Mouse (Mus musculus): ENCODE results near the gene Hinfp. TPM values are rescaled to one million over a fixed set of nuclear protein-coding genes. Genes with fewer than 3 reads are reported as not detected.
A peak's percentile ranks its signal among the peaks of the same experiment; 100 is the strongest.
"Not testable (repeated sequence)": the region's sequence is repeated elsewhere in the genome, so short reads cannot be mapped to it uniquely, and the experiment has no call there.

Hinfp gene
- polyA plus RNA-seq, 1 experiment: 21.6 TPM

DNA sequence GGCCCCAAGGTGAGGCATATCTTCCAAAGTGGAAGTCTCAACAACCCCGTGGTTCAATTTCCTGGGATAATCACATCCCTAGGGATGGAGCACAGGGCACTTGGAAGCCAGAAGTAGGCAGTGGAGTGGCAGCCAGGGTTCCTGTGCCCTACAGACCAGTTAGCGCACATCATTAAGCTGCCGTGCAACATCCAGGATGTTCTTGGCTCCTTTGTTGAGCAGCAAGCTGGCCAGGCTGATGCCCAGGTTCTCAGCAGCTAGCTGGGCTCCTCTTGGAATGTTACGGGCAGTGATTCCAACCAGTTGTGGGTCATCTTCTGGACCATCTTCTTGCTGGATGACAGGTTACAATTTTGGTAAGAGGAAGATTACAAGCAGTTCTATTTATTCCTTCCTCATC lies 31.0 kb upstream of the Hinfp start:
- H3K4me1 ChIP-seq (ENCODE audit: control insufficient read depth, insufficient read depth, low read length): not testable (repeated sequence)
- WGBS: 48% methylated on average over 4 of the region's 4 CpGs
- H3K4me3 ChIP-seq (replicated peaks; ENCODE audit: control insufficient read depth, low read depth, low read length): peak overlapping the region; percentile 72
- TF ChIP-seq POLR2A (IDR thresholded peaks at IDR 0.05; ENCODE audit: borderline replicate concordance, control insufficient read depth, low read depth, low read length): peak; percentile 39; the same call in 1 of the 2 replicates
- peak overlapping the region; percentile 44; the same call in 1 of the 2 replicates for H3K27ac ChIP-seq (ENCODE audit: control insufficient read depth, insufficient read depth, low read depth, low read length, poor library complexity)

DNA sequence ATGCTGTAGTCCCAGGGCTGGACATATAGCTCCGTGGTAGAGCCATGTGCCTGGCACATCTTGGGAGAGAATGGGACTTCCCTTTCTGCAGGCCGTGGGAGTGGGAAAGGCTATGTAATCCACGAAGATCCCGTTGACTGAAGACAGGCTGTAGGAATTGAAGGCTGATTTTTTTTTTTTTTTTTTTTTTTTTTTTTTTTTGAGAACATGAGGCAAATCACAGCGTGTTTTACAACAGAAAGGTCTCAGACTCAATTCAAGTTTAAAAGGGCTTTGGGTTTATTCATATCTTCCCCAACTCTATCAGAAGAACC lies 30.6 kb upstream of the Hinfp start:
- Histone ChIP-seq H3K27ac (ENCODE audit: control insufficient read depth, insufficient read depth, low read depth, low read length, poor library complexity) (no peak overlapping the region; the same call in 1 of the 2 replicates), H3K4me1 (ENCODE audit: control insufficient read depth, insufficient read depth, low read length) (no peaks in the 10 kb centered on the region; the same call in 1 of the 2 replicates), H3K4me3 (replicated peaks; ENCODE audit: control insufficient read depth, low read depth, low read length) (peak overlapping the region; percentile 85)
- TF ChIP-seq CTCF (IDR thresholded peaks at IDR 0.05; ENCODE audit: control insufficient read depth, insufficient read depth, low read length): no peak
- TF ChIP-seq POLR2A (IDR thresholded peaks at IDR 0.05; ENCODE audit: borderline replicate concordance, control insufficient read depth, low read depth, low read length): no peak
- WGBS: 3% methylated on average over 5 of the region's 5 CpGs

DNA sequence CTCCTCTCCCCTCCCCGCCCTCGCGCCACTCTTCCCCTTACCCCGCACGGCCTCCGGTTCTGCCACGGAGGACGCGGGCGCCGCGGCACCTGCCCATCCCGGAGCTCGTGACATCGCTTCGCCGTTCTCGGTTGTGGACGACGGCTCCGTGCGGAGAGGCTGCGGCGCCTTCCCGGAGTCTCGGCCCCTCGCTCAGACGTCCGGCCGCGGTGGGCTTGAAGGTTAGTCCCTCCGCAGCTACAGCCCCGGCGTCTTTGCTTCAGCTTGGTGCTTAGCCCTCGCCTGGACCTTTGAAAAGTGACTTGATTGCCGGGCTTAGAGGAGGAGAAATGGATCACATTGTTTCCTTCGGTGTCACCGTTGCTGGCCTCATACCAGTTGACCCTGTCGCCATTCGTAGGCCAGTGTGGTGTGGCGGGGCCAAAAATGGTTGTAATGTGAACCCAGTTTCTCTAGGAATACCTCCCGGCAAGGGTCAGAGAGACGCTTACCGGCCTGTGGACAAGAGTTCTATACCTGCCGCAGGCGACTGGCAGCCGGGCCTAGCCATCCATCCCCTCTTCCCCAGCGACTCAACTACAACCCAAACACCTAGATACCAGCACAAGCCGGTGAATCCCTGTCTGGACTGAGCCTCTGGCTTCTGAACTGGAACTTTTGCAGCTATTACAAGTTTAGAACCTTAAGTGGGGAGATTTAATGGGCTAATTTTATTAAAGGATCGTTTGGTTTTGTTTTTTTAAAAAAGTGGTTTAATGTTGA lies 30.0 kb upstream of the Hinfp start:
- TF ChIP-seq CTCF (IDR thresholded peaks at IDR 0.05; ENCODE audit: control insufficient read depth, insufficient read depth, low read length) (no peak), POLR2A (IDR thresholded peaks at IDR 0.05; ENCODE audit: borderline replicate concordance, control insufficient read depth, low read depth, low read length) (peak; percentile 52; the same call in 1 of the 2 replicates)
- under 1% methylated on average over 50 of the region's 50 CpGs for WGBS
- Histone ChIP-seq H3K27ac (ENCODE audit: control insufficient read depth, insufficient read depth, low read depth, low read length, poor library complexity) (peak overlapping the region; percentile 99), H3K4me3 (replicated peaks; ENCODE audit: control insufficient read depth, low read depth, low read length) (peak overlapping the region; percentile 85), H3K4me1 (ENCODE audit: control insufficient read depth, insufficient read depth, low read length) (no peaks in the 10 kb centered on the region; the same call in 1 of the 2 replicates)

DNA sequence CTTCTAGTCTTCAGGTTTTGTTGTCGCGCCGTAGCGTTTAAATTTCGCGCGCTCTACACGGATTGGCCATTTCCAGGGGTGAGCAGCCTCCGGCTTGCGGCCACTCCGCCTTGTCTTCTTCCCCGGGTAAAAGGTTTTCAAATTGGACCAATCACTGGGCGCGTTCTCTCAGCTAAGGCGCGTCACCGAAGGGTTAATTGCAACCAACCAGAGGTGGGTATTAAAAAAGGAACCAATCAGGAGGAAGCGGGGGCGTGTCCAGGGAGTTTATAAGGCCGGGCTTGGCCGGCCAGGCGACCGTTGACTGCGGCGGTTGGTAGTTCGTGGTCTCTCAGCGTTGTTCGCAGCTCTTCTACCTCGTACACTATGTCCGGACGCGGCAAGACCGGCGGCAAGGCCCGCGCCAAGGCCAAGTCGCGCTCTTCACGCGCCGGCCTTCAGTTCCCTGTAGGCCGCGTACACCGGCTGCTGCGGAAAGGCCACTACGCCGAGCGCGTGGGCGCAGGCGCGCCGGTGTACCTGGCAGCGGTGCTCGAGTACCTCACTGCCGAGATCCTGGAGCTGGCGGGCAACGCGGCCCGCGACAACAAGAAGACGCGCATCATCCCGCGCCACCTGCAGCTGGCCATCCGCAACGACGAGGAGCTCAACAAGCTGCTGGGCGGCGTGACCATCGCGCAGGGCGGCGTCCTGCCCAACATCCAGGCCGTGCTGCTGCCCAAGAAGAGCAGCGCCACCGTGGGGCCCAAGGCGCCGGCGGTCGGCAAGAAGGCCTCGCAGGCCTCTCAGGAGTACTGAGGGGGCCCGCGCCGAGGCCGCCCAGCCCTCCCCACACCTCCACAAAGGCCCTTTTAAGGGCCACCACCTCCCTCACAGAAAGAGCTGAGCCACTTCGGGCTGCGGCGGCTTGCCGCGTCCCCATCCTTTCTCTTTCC lies 29.2 kb upstream of the Hinfp start, which contains the start of gene H2afx:
Gene H2afx (plus strand): TSS at position 299 of the 935 bp plus-strand sequence.
- WGBS: under 1% methylated on average over 91 of the region's 91 CpGs
- TF ChIP-seq CTCF (IDR thresholded peaks at IDR 0.05; ENCODE audit: control insufficient read depth, insufficient read depth, low read length) (peak; percentile 28; the same call in 1 of the 2 replicates), POLR2A (IDR thresholded peaks at IDR 0.05; ENCODE audit: borderline replicate concordance, control insufficient read depth, low read depth, low read length) (peak; percentile 100)
- Histone ChIP-seq H3K27ac (ENCODE audit: control insufficient read depth, insufficient read depth, low read depth, low read length, poor library complexity) (peak within 1 kb of the TSS; percentile 99), H3K4me3 (replicated peaks; ENCODE audit: control insufficient read depth, low read depth, low read length) (peak within 1 kb of the TSS; percentile 85), H3K4me1 (ENCODE audit: control insufficient read depth, insufficient read depth, low read length) (no peaks in the 10 kb centered on the region; the same call in 1 of the 2 replicates)

DNA sequence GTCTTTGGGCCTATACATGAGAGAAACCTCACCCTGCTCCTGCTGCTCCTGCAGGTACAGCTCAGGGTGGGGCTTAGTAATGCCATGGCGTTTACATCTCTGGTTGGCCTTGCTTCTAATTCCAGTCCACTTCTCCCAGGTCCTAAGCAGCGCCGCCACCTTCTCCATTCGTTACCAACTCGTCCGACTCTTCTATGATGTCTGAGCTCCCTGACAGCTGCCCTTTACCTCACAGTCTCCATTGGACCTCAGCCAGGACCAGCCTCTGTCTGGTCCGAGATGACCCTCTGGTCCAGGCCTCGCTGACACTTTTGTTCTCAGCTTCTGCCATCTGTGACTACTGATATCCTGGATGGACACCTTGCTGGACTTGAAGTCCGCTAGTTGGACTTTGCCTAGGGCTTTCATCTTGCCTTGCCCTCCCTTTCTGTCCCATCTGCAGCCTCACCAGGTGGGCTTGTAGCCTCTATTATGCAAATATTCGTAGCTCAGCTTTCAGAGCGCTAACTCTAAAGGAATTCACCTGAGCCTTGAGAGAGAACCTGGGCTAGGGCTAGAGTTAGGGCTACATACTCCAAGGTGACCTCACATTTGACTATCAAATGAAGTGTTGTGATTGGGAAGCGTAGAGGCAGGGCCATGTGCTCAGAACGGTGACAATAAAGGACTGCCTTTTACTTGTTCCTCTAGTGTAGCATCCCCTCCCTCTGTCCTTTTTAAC lies 27.6 kb upstream of the Hinfp start:
- no peak overlapping the region for H3K4me3 ChIP-seq (replicated peaks; ENCODE audit: control insufficient read depth, low read depth, low read length)
- 94% methylated on average over 13 of the region's 13 CpGs for WGBS
- TF ChIP-seq POLR2A (IDR thresholded peaks at IDR 0.05; ENCODE audit: borderline replicate concordance, control insufficient read depth, low read depth, low read length) (no peak), CTCF (IDR thresholded peaks at IDR 0.05; ENCODE audit: control insufficient read depth, insufficient read depth, low read length) (no peak)
- H3K4me1 ChIP-seq (ENCODE audit: control insufficient read depth, insufficient read depth, low read length): no peaks in the 10 kb centered on the region; the same call in 1 of the 2 replicates
- H3K27ac ChIP-seq (ENCODE audit: control insufficient read depth, insufficient read depth, low read depth, low read length, poor library complexity): no peak overlapping the region

DNA sequence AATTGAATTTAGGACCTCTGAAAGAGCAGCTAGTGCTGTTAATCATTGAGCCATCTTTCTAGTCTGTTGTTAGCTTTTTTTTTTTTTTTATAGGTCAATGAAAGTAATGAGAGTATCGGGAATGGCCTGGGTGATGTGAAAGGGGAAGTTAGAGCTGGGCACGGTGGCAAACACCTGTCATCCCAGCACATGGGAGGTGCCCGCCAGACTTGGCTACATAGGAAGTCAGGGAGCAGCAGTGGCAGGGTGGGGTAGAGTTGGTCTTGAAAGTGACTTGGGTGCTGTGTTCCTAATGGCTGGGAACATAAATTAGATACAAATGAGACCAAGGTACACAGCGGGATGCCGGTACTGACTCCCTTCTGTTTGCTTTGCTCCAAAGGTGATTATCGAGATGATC lies 25.3 kb upstream of the Hinfp start:
- Histone ChIP-seq H3K27ac (ENCODE audit: control insufficient read depth, insufficient read depth, low read depth, low read length, poor library complexity) (no peak overlapping the region), H3K4me1 (ENCODE audit: control insufficient read depth, insufficient read depth, low read length) (peaks cover 1% of the 10 kb centered on the region), H3K4me3 (replicated peaks; ENCODE audit: control insufficient read depth, low read depth, low read length) (no peak overlapping the region)
- TF ChIP-seq CTCF (IDR thresholded peaks at IDR 0.05; ENCODE audit: control insufficient read depth, insufficient read depth, low read length) (no peak), POLR2A (IDR thresholded peaks at IDR 0.05; ENCODE audit: borderline replicate concordance, control insufficient read depth, low read depth, low read length) (no peak)
- 59% methylated on average over 6 of the region's 6 CpGs for WGBS

DNA sequence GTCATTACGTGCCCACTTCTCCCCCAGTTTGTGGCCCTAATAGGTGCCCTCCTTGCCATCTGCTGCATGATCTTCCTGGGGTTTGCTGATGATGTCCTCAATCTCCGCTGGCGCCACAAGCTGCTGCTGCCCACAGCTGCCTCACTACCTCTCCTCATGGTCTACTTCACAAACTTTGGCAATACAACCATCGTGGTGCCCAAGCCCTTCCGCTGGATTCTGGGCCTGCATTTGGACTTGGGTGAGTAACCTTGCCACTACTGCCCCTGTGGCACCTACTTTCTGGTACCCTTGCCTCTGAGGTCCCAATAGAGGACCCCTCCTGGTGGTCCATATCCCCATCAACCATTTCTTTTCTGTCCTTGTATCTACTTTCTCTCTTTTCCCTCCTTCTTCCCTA lies 22.5 kb upstream of the Hinfp start:
- TF ChIP-seq CTCF (IDR thresholded peaks at IDR 0.05; ENCODE audit: control insufficient read depth, insufficient read depth, low read length) (no peak), POLR2A (IDR thresholded peaks at IDR 0.05; ENCODE audit: borderline replicate concordance, control insufficient read depth, low read depth, low read length) (no peak)
- WGBS: 85% methylated on average over 5 of the region's 5 CpGs
- peaks cover 3% of the 10 kb centered on the region for H3K4me1 ChIP-seq (ENCODE audit: control insufficient read depth, insufficient read depth, low read length)
- no peak overlapping the region for H3K4me3 ChIP-seq (replicated peaks; ENCODE audit: control insufficient read depth, low read depth, low read length)
- H3K27ac ChIP-seq (ENCODE audit: control insufficient read depth, insufficient read depth, low read depth, low read length, poor library complexity): no peak overlapping the region

Measured in bone marrow, adult 2 months (tissue).